Mouse (Mus musculus) heart, postnatal 10 days (tissue): ENCODE measurements around the gene Eif2a. TPM values are rescaled to one million over a fixed set of nuclear protein-coding genes. Genes with fewer than 3 reads are reported as not detected.

ENCODE experiments used
- DNase-seq, 2 experiments: peaks; one replicate each; pipeline ENCODE4 v3.0.0; 2021
- intact Hi-C: fragments of 180-260 bp; cut with DNase I; formaldehyde crosslinking; loops from one replicate; pipeline ENCODE4 v1.15.1; 2025
- total RNA-seq, 2 experiments: library from RNA; stranded (reverse); gene quantifications; 2 replicates each; pipeline ENCODE4 v1.2.3; 2021

Eif2a gene
- 10 to 100 TPM; 43.5 to 45.8 TPM for total RNA-seq

GRCm38 (mm10) chr3:58525652-58526407, at the start of gene Eif2a, which contains the start of gene Serp1:
Gene Eif2a (plus strand): TSS chr3:58525821.
Gene Serp1 (minus strand): TSS chr3:58525892.
- intact Hi-C loops: loop anchor here (2.0 to 5.0 kb wide), 3 partner anchors 51 to 679 kb away; partner anchors contain the start of genes Pfn2 and Selenot
- DNase-seq: peak; percentile 99

GRCm38 (mm10) chr3:58478755-58479455, 46.7 kb upstream of the Eif2a start:
- DNase-seq: no peak
- intact Hi-C loops: no loop called here

GRCm38 (mm10) chr3:58485883-58486282, 39.7 kb upstream of the Eif2a start:
- peak in 1 of 2 experiments; percentile 10 for DNase-seq
- intact Hi-C loops: loop anchor here (5.0 kb wide), 1 partner anchor 184 kb away; no protein-coding TSS in a partner anchor

GRCm38 (mm10) chr3:58487121-58487520, 38.5 kb upstream of the Eif2a start:
- intact Hi-C loops: loop anchor here (5.0 kb wide), 1 partner anchor 185 kb away; no protein-coding TSS in a partner anchor
- DNase-seq: no peak

- intact Hi-C loops: loop anchor here (5.0 kb wide), 1 partner anchor 186 kb away; no protein-coding TSS in a partner anchor
- no peak for DNase-seq
Measured at GRCm38 (mm10) chr3:58487999-58488775, 37.4 kb upstream of the Eif2a start.

GRCm38 (mm10) chr3:58490787-58491186, 34.8 kb upstream of the Eif2a start:
- peak; percentile 39 to 65 for DNase-seq
- intact Hi-C loops: loop anchor here (1.0 to 5.0 kb wide), 4 partner anchors 74 to 648 kb away; no protein-coding TSS in a partner anchor

- intact Hi-C loops: loop anchor here (5.0 kb wide), 1 partner anchor 651 kb away; no protein-coding TSS in a partner anchor
- DNase-seq: no peak
Measured at GRCm38 (mm10) chr3:58493621-58494020, 32.0 kb upstream of the Eif2a start.

GRCm38 (mm10) chr3:58501961-58502360, 23.7 kb upstream of the Eif2a start:
- intact Hi-C loops: loop anchor here (5.0 kb wide), 1 partner anchor 280 kb away; no protein-coding TSS in a partner anchor
- DNase-seq: no peak

- intact Hi-C loops: loop anchor here (5.0 kb wide), 1 partner anchor 278 kb away; no protein-coding TSS in a partner anchor
- DNase-seq: no peak
Measured at GRCm38 (mm10) chr3:58503720-58504333, 21.8 kb upstream of the Eif2a start.

GRCm38 (mm10) chr3:58504676-58505075, 20.9 kb upstream of the Eif2a start:
- no peak for DNase-seq
- intact Hi-C loops: loop anchor here (5.0 kb wide), 1 partner anchor 278 kb away; no protein-coding TSS in a partner anchor

- no peak for DNase-seq
- intact Hi-C loops: no loop called here
Measured at GRCm38 (mm10) chr3:58508020-58508750, 17.4 kb upstream of the Eif2a start.

GRCm38 (mm10) chr3:58511581-58511980, 14.0 kb upstream of the Eif2a start:
- DNase-seq: peak in 1 of 2 experiments; percentile 18
- intact Hi-C loops: no loop called here

- intact Hi-C loops: no loop called here
- DNase-seq: no peak
Measured at GRCm38 (mm10) chr3:58512740-58513139, 12.9 kb upstream of the Eif2a start.

- no peak for DNase-seq
- intact Hi-C loops: no loop called here
Measured at GRCm38 (mm10) chr3:58513483-58513882, 12.1 kb upstream of the Eif2a start.

- DNase-seq: no peak
- intact Hi-C loops: no loop called here
Measured at GRCm38 (mm10) chr3:58515947-58516601, 9.5 kb upstream of the Eif2a start.

- no peak for DNase-seq
- intact Hi-C loops: no loop called here
Measured at GRCm38 (mm10) chr3:58516602-58516976, 9.0 kb upstream of the Eif2a start.

- no peak for DNase-seq
- intact Hi-C loops: no loop called here
Measured at GRCm38 (mm10) chr3:58517258-58517657, 8.4 kb upstream of the Eif2a start.

GRCm38 (mm10) chr3:58517800-58518199, 7.8 kb upstream of the Eif2a start:
- intact Hi-C loops: no loop called here

GRCm38 (mm10) chr3:58518962-58519361, 6.7 kb upstream of the Eif2a start:
- no peak for DNase-seq
- intact Hi-C loops: no loop called here

More at GRCm38 (mm10) chr3:58517800-58518199, 7.8 kb upstream of the Eif2a start:
- no peak for DNase-seq
